Mouse (Mus musculus) limb, embryonic 11.5 days (tissue): Measurements from ENCODE around the gene Ppp6r1. TPM values are rescaled to one million over a fixed set of nuclear protein-coding genes. Genes with fewer than 3 reads are reported as not detected.

Experiments used
- ATAC-seq: fragments of 200-750 bp; cut with Nextera tagmentation; 2 replicates; pipeline ENCODE4 v1.8.0; 2017; ENCODE audit warnings: low read depth; ENCODE audit not compliant: insufficient number of reproducible peaks, low FRiP score, low TSS enrichment
- DNase-seq: peaks from one replicate; pipeline ENCODE4 v3.0.0-alpha.2; 2015; ENCODE audit warnings: low spot score
- H3K27ac ChIP-seq: fragments of 300-500 bp; sonication (generic); replicated peaks from 2 replicates; pipeline ENCODE4 v1.5.1; 2014; ENCODE audit warnings: low read depth, mild to moderate bottlenecking, low read length
- H3K27me3 ChIP-seq: fragments of 300-500 bp; sonication (generic); 2 replicates; pipeline ENCODE4 v1.6.1; 2014; ENCODE audit warnings: mild to moderate bottlenecking, low read length, mixed read lengths; ENCODE audit not compliant: control insufficient read depth, insufficient read depth
- H3K36me3 ChIP-seq: fragments of 300-500 bp; sonication (generic); 2 replicates; pipeline ENCODE4 v1.6.1; 2014; ENCODE audit warnings: mild to moderate bottlenecking, low read length, moderate library complexity, mixed read lengths; ENCODE audit not compliant: control insufficient read depth, insufficient read depth
- H3K4me1 ChIP-seq: fragments of 300-500 bp; sonication (generic); 2 replicates; pipeline ENCODE4 v1.6.1; 2014; ENCODE audit warnings: low read length, mixed read lengths; ENCODE audit not compliant: control insufficient read depth, insufficient read depth
- H3K4me2 ChIP-seq: fragments of 300-500 bp; sonication (generic); 2 replicates; pipeline ENCODE4 v1.6.1; 2014; ENCODE audit warnings: low read depth, mild to moderate bottlenecking, moderate library complexity; ENCODE audit not compliant: severe bottlenecking
- H3K4me3 ChIP-seq: fragments of 300-500 bp; sonication (generic); 2 replicates; pipeline ENCODE4 v1.5.1; 2014; ENCODE audit warnings: low read depth, low read length
- H3K9ac ChIP-seq: fragments of 300-500 bp; sonication (generic); 2 replicates; pipeline ENCODE4 v1.6.1; 2014; ENCODE audit warnings: mild to moderate bottlenecking, low read length
- H3K9me3 ChIP-seq: fragments of 300-500 bp; sonication (generic); 2 replicates; pipeline ENCODE4 v1.6.1; 2016; ENCODE audit warnings: low read length; ENCODE audit not compliant: control insufficient read depth
- WGBS: fragments of 180-500 bp; shearing (Covaris S2); extraction: QIAGEN DNeasy Blood & Tissue Kit; methylation state at CpG from one replicate; pipeline ENCODE4 v1.1.7; 2014; 5-methylcytosine and 5-hydroxymethylcytosine counted together
- polyA plus RNA-seq: library from polyadenylated mRNA; unstranded; fragments of >200 nt; fragmentation: Nextera tagmentation; extraction: Ambion mirVana; gene quantifications from 2 replicates; pipeline ENCODE4 v1.2.1, GENCODE M21; 2014

The Ppp6r1 gene
- polyA plus RNA-seq, 1 experiment from 2014 or later, result 4.9 TPM

DNA sequence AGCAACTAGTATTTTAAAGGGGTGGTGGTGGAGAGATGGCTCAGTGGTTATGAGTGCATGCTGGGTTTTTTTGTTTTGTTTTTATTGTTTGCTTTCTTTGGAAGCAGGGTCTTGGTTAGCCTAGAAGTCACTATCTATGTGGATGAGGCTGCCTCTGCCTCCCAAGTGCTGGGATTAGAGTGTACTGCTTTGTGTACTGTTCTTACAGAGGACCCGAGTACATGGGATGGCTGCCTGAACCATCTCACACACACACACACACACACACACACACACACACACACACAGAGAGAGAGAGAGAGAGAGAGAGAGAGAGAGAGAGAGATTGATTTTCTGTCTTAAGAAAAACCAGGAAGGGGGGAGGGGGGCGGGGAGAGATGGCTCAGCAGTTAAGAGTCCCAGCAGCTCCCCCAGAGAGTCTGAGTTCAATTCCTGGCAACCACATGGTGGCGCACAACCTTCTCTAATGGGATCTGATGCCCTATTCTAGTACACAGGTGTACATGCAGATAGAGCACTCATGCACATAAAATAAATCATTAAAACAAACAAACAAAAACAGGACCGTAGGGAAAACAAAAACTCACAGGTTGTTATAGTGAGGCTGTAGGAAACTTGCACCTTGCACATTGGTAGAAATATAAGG is 35.2 kb downstream of the Ppp6r1 start:
- H3K27me3 ChIP-seq, result no peaks in the 10 kb centered on the region
- no peak overlapping the region for H3K4me2 ChIP-seq
- no peaks in the 10 kb centered on the region for H3K4me1 ChIP-seq
- 33% methylated on average over 4 of the region's 4 CpGs for WGBS
- no peak overlapping the region for H3K27ac ChIP-seq
- no peaks in the 10 kb centered on the region for H3K9me3 ChIP-seq
- ATAC-seq (no peak), DNase-seq (peak; percentile 56)
- peaks cover 3% of the 10 kb centered on the region; the same call in 1 of the 2 replicates for H3K36me3 ChIP-seq
- H3K4me3 ChIP-seq, result no peak overlapping the region
- no peak overlapping the region for H3K9ac ChIP-seq

DNA sequence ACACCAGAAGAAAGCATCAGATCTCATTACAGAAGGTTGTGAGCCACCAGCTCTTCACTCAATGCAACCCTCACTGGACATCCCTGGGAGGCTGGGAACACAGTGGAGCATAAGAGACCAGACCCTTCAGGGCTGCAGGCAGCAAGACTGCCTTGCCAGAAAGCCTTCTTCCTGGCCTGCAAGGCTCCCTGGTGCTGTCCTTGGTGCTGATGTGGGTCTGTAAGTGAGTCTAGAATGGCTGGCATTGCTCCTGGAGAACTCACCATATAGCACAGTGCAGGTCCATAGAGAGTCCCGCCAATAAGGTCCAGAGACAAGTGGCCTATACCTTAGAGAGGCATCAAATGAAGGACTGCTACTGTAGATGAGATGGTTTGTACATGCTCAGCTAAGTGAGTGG is 38.8 kb downstream of the Ppp6r1 start:
- DNase-seq, result peak; percentile 87
- Histone ChIP-seq H3K27ac (no peak overlapping the region), H3K4me3 (no peak overlapping the region), H3K9me3 (no peaks in the 10 kb centered on the region), H3K4me2 (no peak overlapping the region), H3K4me1 (no peaks in the 10 kb centered on the region), H3K36me3 (no peaks in the 10 kb centered on the region), H3K9ac (no peak overlapping the region), H3K27me3 (no peaks in the 10 kb centered on the region)
- no peak for ATAC-seq
- WGBS, result 24% methylated on average over 1 of the region's 1 CpGs

DNA sequence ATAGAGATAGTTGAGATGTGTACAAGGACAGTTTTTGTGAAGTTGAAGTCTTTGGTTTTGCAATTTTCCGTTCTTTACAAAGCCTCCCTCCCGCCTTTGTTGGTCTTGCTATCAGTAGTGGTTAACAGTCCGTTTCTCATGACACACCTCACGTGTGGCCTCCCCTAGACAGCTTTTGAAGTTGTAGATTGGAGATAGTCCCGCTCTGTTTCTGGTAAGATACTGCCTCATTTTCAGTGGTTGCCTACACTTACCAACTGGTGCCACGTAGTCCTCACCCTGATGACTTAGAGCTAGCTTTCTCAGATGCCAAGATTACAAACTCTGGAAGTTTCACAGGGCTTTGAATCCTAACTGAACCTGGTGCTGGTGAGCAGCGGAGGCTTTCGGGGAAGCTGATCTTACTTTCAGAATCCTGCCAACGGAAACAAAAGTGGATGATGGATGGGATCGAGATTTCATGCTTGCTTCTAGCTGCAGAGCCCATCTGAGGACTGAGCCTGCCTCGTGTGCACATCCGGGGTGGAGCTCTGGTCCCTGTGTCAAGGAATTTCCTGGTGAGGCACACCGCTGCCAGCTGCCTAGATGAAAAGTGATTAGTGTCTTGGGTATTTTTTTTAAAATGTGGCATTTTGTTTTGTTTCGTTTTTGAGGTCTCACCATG is 44.9 kb downstream of the Ppp6r1 start:
- Histone ChIP-seq H3K36me3 (no peaks in the 10 kb centered on the region), H3K27ac (no peak overlapping the region), H3K4me2 (no peak overlapping the region), H3K9me3 (no peaks in the 10 kb centered on the region), H3K4me1 (no peaks in the 10 kb centered on the region), H3K4me3 (no peak overlapping the region), H3K9ac (no peak overlapping the region), H3K27me3 (no peaks in the 10 kb centered on the region)
- ATAC-seq, result no peak
- WGBS, result 82% methylated on average over 14 of the region's 14 CpGs
- DNase-seq, result no peak

DNA sequence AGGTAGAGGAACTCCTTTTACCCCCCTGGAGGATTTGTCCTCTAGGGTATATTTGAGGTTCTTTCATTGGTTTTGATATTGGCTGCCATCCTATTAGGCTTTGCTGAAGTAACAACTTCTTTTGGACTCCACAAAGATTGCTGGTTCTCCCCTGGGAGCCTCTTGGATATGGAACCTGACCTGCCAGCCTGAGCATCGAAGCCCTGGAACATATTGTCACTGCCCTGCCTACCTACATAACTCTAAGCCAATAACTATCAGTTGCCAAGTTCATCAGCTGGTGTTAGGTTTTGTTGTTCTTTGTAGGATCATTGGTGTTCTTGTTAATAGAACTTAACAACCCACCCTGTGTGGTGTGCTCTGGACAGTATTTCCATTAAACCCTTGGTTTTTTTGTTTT is 45.9 kb downstream of the Ppp6r1 start:
- DNase-seq, result no peak
- no peaks in the 10 kb centered on the region for H3K4me1 ChIP-seq
- no peak overlapping the region for H3K4me3 ChIP-seq
- H3K36me3 ChIP-seq, result no peaks in the 10 kb centered on the region
- no peaks in the 10 kb centered on the region for H3K27me3 ChIP-seq
- H3K9me3 ChIP-seq, result no peaks in the 10 kb centered on the region
- H3K9ac ChIP-seq, result no peak overlapping the region
- WGBS, result 82% methylated on average over 1 of the region's 1 CpGs
- no peak for ATAC-seq
- no peak overlapping the region for H3K4me2 ChIP-seq
- no peak overlapping the region for H3K27ac ChIP-seq

DNA sequence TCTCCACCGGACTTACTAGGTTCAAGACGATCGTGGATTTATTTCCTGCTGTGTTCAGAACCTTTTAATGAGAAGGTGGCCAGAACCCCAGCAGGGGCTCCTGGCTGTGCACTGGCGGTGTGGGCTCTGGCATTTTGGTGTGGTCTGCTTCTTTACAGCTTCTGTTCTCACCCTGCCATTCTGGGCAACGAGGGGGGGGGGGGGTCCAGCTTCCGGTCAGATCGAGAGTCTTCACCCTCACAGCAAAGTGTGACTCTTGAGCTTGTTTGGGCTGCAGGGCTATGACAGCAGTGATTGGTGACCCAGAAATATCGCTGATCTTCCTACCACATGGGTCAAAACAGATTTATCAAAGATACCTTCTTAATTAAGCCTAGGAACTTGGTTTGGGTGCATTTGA is 46.4 kb downstream of the Ppp6r1 start:
- Histone ChIP-seq H3K27ac (no peak overlapping the region), H3K4me3 (no peak overlapping the region), H3K4me2 (no peak overlapping the region), H3K9ac (no peak overlapping the region), H3K9me3 (no peaks in the 10 kb centered on the region), H3K27me3 (no peaks in the 10 kb centered on the region), H3K4me1 (no peaks in the 10 kb centered on the region), H3K36me3 (no peaks in the 10 kb centered on the region)
- 54% methylated on average over 8 of the region's 8 CpGs for WGBS
- ATAC-seq (no peak), DNase-seq (no peak)

DNA sequence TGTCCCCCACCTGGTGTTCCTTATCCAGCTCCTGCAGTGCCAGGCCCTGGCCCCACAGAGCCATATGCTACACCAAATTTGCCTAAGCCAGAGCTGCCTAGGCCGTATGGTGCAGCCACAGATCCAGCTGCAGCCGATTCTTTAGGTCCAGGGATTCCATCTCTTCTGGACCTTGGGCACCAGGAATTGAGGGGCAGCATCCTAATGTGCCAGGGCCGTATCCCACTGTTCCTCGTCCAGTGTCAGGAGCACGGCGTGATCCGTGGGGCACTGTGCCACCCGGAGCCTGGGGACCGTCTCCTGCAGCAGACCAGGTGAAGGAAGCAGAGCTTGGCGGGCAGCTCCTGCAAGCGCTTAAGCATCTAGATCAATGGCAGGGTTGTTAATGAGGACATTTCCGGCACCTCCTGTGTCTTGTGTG is 46.9 kb downstream of the Ppp6r1 start:
- no peaks in the 10 kb centered on the region for H3K27me3 ChIP-seq
- H3K36me3 ChIP-seq, result no peaks in the 10 kb centered on the region
- H3K9ac ChIP-seq, result no peak overlapping the region
- ATAC-seq (no peak), DNase-seq (no peak)
- no peak overlapping the region for H3K27ac ChIP-seq
- WGBS, result 71% methylated on average over 12 of the region's 12 CpGs
- H3K4me1 ChIP-seq, result no peaks in the 10 kb centered on the region
- no peaks in the 10 kb centered on the region for H3K9me3 ChIP-seq
- H3K4me2 ChIP-seq, result no peak overlapping the region
- no peak overlapping the region for H3K4me3 ChIP-seq

DNA sequence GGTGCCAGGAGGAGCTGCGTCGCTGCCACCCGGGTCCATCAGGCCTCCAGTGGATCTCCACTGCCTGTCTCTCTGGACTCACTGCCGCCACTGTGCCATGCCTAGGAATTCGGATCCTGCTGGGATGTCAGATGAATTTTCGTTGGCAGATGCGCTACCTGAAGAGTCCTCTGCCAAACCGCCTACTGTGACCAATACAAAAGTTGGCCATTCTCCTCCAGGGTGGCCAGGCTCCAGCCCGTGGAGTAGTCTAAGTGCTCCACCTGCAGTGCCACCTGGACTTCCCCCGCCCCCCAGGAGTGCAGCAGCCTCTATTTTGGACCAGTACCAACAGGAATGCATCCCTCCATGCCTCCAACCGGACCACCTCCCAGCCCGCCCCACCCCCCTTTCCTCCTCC is 47.3 kb downstream of the Ppp6r1 start:
- Histone ChIP-seq H3K27me3 (no peaks in the 10 kb centered on the region), H3K4me2 (no peak overlapping the region), H3K9ac (no peak overlapping the region), H3K27ac (no peak overlapping the region), H3K36me3 (no peaks in the 10 kb centered on the region), H3K4me1 (no peaks in the 10 kb centered on the region), H3K4me3 (no peak overlapping the region), H3K9me3 (no peaks in the 10 kb centered on the region)
- 84% methylated on average over 12 of the region's 12 CpGs for WGBS
- ATAC-seq (no peak), DNase-seq (no peak)

DNA sequence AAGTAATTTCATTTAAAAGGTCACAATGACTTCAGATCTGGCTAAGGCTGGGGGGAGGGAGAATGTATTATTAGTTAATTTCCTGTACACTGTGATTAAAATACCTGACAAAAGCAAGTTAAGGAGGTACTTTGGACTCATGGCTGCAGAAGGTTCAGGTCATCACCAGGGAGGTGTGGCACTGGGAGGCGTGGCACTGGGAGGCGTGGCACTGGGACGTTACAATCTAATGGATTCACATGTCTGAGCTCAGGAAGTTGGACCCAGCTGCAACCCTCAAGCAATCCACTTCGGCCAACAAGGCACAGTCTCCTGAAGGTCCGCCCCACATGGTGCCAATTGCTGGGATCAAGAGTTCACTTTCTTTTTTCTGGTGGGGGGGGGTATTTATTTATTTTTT is 50.8 kb downstream of the Ppp6r1 start:
- H3K27ac ChIP-seq, result no peak overlapping the region
- WGBS, result 61% methylated on average over 5 of the region's 5 CpGs
- H3K9ac ChIP-seq, result no peak overlapping the region
- H3K27me3 ChIP-seq, result no peaks in the 10 kb centered on the region
- no peak overlapping the region for H3K4me3 ChIP-seq
- DNase-seq (no peak), ATAC-seq (no peak)
- no peaks in the 10 kb centered on the region for H3K9me3 ChIP-seq
- no peaks in the 10 kb centered on the region for H3K4me1 ChIP-seq
- no peak overlapping the region for H3K4me2 ChIP-seq
- H3K36me3 ChIP-seq, result no peaks in the 10 kb centered on the region

DNA sequence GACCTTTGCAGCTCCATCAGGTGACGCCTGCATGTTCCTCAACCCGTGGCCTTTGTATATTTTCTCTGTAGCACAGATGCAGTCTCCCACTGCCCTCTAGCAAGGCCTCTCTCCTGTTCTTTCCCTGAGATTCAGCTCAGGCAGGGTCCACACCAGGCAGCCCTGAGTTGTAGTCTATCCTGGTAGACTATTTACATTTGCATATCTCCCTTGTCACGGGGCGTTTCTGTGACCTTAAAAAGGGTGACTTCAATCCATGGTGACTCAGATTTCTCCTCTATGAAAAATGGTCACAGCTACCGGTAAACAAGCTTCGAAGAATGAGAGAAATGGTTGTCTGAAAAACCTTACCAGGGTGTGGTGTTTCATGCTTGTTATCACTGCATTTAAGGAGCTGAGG is 54.9 kb downstream of the Ppp6r1 start, which contains the start of gene Ptprh:
Gene Ptprh (minus strand): TSS at position 169 of the 400 bp plus-strand sequence.
- H3K4me2 ChIP-seq, result no peak within 1 kb of the TSS
- DNase-seq (no peak), ATAC-seq (no peak)
- H3K36me3 ChIP-seq, result no peaks in the 10 kb centered on the region
- 78% methylated on average over 6 of the region's 6 CpGs for WGBS
- H3K27me3 ChIP-seq, result no peaks in the 10 kb centered on the region
- H3K9me3 ChIP-seq, result peaks cover 3% of the 10 kb centered on the region; the same call in 1 of the 2 replicates
- no peak within 1 kb of the TSS for H3K9ac ChIP-seq
- no peaks in the 10 kb centered on the region for H3K4me1 ChIP-seq
- no peak within 1 kb of the TSS for H3K27ac ChIP-seq
- no peak within 1 kb of the TSS for H3K4me3 ChIP-seq
